Mouse (Mus musculus): Measurements from ENCODE around the gene Maml3. TPM values are rescaled to one million over a fixed set of nuclear protein-coding genes. Genes with fewer than 3 reads are reported as not detected.

The Maml3 gene
- total and polyA plus RNA-seq, 3 experiments: 0.81 to 1.8 (median 0.98) TPM

DNA sequence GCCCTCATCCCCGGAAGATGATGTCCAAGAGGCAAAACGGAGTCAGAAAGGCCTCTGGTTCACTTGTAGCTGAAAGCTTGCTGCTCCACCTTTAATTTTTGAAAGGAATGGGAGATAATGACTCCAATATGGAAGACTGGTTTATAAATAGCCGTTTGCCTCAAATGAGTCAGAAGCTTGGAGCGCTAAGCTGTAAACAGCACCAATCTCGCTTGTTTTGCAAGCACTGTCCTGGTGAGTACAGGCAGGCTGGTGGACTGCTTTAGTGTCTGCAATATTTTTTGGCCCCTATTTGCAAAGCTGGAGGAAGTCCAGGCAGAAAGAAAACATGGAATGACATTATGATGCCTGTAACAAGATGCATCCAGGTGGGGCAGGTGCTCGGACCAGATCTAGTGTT, 335.7 kb downstream of the Maml3 start:
- DNase-seq (ENCODE audit: extremely low read depth): no peak
- Histone ChIP-seq H3K4me1 (ENCODE audit: control insufficient read depth in 1 of 2, insufficient read depth in 2 of 2) (peaks cover 23 to 55% of the 10 kb centered on the region in 2 experiments), H3K79me2 (replicated peaks; ENCODE audit: control insufficient read depth, extremely low read depth, insufficient read depth, poor library complexity, severe bottlenecking) (no peaks in the 10 kb centered on the region), H3K9ac (ENCODE audit: insufficient read depth, low read depth) (no peak overlapping the region), H3K27me3 (replicated peaks) (no peaks in the 10 kb centered on the region), H3K4me2 (ENCODE audit: insufficient read depth, low read depth, poor library complexity, severe bottlenecking) (no peak overlapping the region), H3K9me3 (replicated peaks; ENCODE audit: low read length) (peaks cover 11% of the 10 kb centered on the region), H3K36me3 (replicated peaks in 1 of 2; ENCODE audit: control insufficient read depth in 1 of 2, insufficient read depth in 1 of 2, low read length in 1 of 2) (peaks cover 0 to 4% of the 10 kb centered on the region in 2 experiments), H3K27ac (ENCODE audit: insufficient read depth, low read depth) (no peak overlapping the region), H3K4me3 (replicated peaks in 1 of 3; ENCODE audit: low read depth in 2 of 3, low read length in 2 of 3, poor library complexity in 1 of 3) (no peak overlapping the region)
- dilution Hi-C loops (cut with MboI; ENCODE audit: extremely low pct_ligation_motif_present, extremely low pct_unique_long_range_greater_than_20kb, low sequenced_read_pairs) (no loop called here), in situ Hi-C loops (cut with MboI; ENCODE audit: low pct_ligation_motif_present, low pct_unique_long_range_greater_than_20kb, low sequenced_read_pairs) (no loop called here)
- no peak for TF ChIP-seq ZKSCAN1 (IDR thresholded peaks at IDR 0.05; ENCODE audit: borderline replicate concordance, low read depth, low read length)
- no peak for TF ChIP-seq PAX5 (IDR thresholded peaks at IDR 0.05; ENCODE audit: low read length)
- no peak for TF ChIP-seq MAX (IDR thresholded peaks at IDR 0.05; ENCODE audit: low read length)
- TF ChIP-seq MXI1 (IDR thresholded peaks at IDR 0.05; ENCODE audit: low read depth, low read length): no peak
- TF ChIP-seq MAFK (IDR thresholded peaks at IDR 0.05; ENCODE audit: insufficient replicate concordance, low read length): no peak
- no peak for TF ChIP-seq CHD2 (IDR thresholded peaks at IDR 0.05; ENCODE audit: low read length)
- TF ChIP-seq NRF1 (IDR thresholded peaks at IDR 0.05; ENCODE audit: low read depth, low read length): no peak

- in situ Hi-C loops (cut with MboI; ENCODE audit: low pct_ligation_motif_present, low pct_unique_long_range_greater_than_20kb, low sequenced_read_pairs) (no loop called here), dilution Hi-C loops (cut with MboI; ENCODE audit: extremely low pct_ligation_motif_present, extremely low pct_unique_long_range_greater_than_20kb, low sequenced_read_pairs) (no loop called here)
- Histone ChIP-seq H3K79me2 (replicated peaks; ENCODE audit: control insufficient read depth, extremely low read depth, insufficient read depth, poor library complexity, severe bottlenecking) (no peaks in the 10 kb centered on the region), H3K9ac (ENCODE audit: insufficient read depth, low read depth) (no peak overlapping the region; the same call in 1 of the 2 replicates), H3K27me3 (replicated peaks) (no peaks in the 10 kb centered on the region), H3K4me2 (ENCODE audit: insufficient read depth, low read depth, poor library complexity, severe bottlenecking) (peak overlapping the region; percentile 85), H3K9me3 (replicated peaks; ENCODE audit: low read length) (peaks cover 8% of the 10 kb centered on the region), H3K27ac (ENCODE audit: insufficient read depth, low read depth) (peak overlapping the region; percentile 45), H3K4me3 (replicated peaks in 1 of 3; ENCODE audit: low read depth in 2 of 3, low read length in 2 of 3, poor library complexity in 1 of 3) (peak overlapping the region in 1 of 3 experiments; percentile 4), H3K36me3 (replicated peaks in 1 of 2; ENCODE audit: control insufficient read depth in 1 of 2, insufficient read depth in 1 of 2, low read length in 1 of 2) (peaks cover 0 to 2% of the 10 kb centered on the region in 2 experiments), H3K4me1 (ENCODE audit: control insufficient read depth in 1 of 2, insufficient read depth in 2 of 2) (peaks cover 11 to 44% of the 10 kb centered on the region in 2 experiments)
- DNase-seq (ENCODE audit: extremely low read depth): peak; percentile 66
- no peak for TF ChIP-seq JUND (conservative IDR thresholded peaks at IDR 0.05; ENCODE audit: low read depth, low read length)
- TF ChIP-seq E2F4 (IDR thresholded peaks at IDR 0.05; ENCODE audit: insufficient replicate concordance, low read depth, low read length): no peak
- peak; percentile 64 for TF ChIP-seq ETS1 (conservative IDR thresholded peaks at IDR 0.05; ENCODE audit: low read depth, low read length)
- TF ChIP-seq HCFC1 (IDR thresholded peaks at IDR 0.05; ENCODE audit: low read depth, low read length): no peak
- no peak for TF ChIP-seq ZMIZ1 (IDR thresholded peaks at IDR 0.05; ENCODE audit: low read depth, low read length)
- no peak for TF ChIP-seq UBTF (IDR thresholded peaks at IDR 0.05; ENCODE audit: low read depth, low read length)
- peak; percentile 51; the same call in 1 of the 2 replicates for TF ChIP-seq MAX (IDR thresholded peaks at IDR 0.05; ENCODE audit: low read length)
- peak; percentile 61 for TF ChIP-seq BHLHE40 (IDR thresholded peaks at IDR 0.05; ENCODE audit: low read depth, low read length)
- peak; percentile 89 for TF ChIP-seq EP300 (IDR thresholded peaks at IDR 0.05; ENCODE audit: low read length)
- TF ChIP-seq RAD21 (IDR thresholded peaks at IDR 0.05; ENCODE audit: low read depth, low read length): no peak; the same call in 1 of the 2 replicates
- TF ChIP-seq CHD2 (IDR thresholded peaks at IDR 0.05; ENCODE audit: low read length): 0 out of 2 replicates have a peak, but pooled peaks have one; percentile 4
- peak; percentile 68; the same call in 1 of the 2 replicates for TF ChIP-seq MAFK (IDR thresholded peaks at IDR 0.05; ENCODE audit: insufficient replicate concordance, low read length)
- peak; percentile 72; the same call in 1 of the 2 replicates for TF ChIP-seq MEF2A (IDR thresholded peaks at IDR 0.05; ENCODE audit: borderline replicate concordance, low read depth, low read length)
- TF ChIP-seq SIN3A (IDR thresholded peaks at IDR 0.05; ENCODE audit: low read length): peak; percentile 53; the same call in 1 of the 2 replicates
- no peak for TF ChIP-seq MXI1 (IDR thresholded peaks at IDR 0.05; ENCODE audit: low read depth, low read length)
- no peak for TF ChIP-seq JUN (IDR thresholded peaks at IDR 0.05; ENCODE audit: insufficient read depth, low read depth, low read length)
- no peak for TF ChIP-seq POLR2AphosphoS2 (IDR thresholded peaks at IDR 0.05; ENCODE audit: low read depth, low read length)
- no peak for TF ChIP-seq CHD1 (IDR thresholded peaks at IDR 0.05; ENCODE audit: low read depth, low read length)
- 0 out of 2 replicates have a peak, but pooled peaks have one; percentile 5 for TF ChIP-seq NELFE (IDR thresholded peaks at IDR 0.05; ENCODE audit: low read depth, low read length)
- TF ChIP-seq KAT2A (IDR thresholded peaks at IDR 0.05; ENCODE audit: insufficient replicate concordance, low read length): no peak
- TF ChIP-seq IRF4 (IDR thresholded peaks at IDR 0.05; ENCODE audit: low read depth, low read length): peak; percentile 76; the same call in 1 of the 2 replicates
- no peak for TF ChIP-seq ZKSCAN1 (IDR thresholded peaks at IDR 0.05; ENCODE audit: borderline replicate concordance, low read depth, low read length)
- no peak for TF ChIP-seq USF2 (conservative IDR thresholded peaks at IDR 0.05; ENCODE audit: low read depth, low read length)
- peak; percentile 90 for TF ChIP-seq TCF12 (IDR thresholded peaks at IDR 0.05; ENCODE audit: low read depth, low read length)
- TF ChIP-seq ELF1 (IDR thresholded peaks at IDR 0.05; ENCODE audit: low read depth, low read length): no peak
- TF ChIP-seq SMC3 (IDR thresholded peaks at IDR 0.05; ENCODE audit: low read depth, low read length): no peak
- TF ChIP-seq GABPA (IDR thresholded peaks at IDR 0.05; ENCODE audit: insufficient replicate concordance, low read depth, low read length): no peak
- TF ChIP-seq POLR2A (IDR thresholded peaks at IDR 0.05; ENCODE audit: low read depth, low read length): no peak
Observed at GRCm38 (mm10) chr3:51765220-51765923, 339.5 kb downstream of the Maml3 start.

Data from CH12.LX (cell line).